Mouse (Mus musculus) erythroblast, embryonic 14.5 days (primary cell): ENCODE results near the gene Rdh13.

Experiments
- GATA1 ChIP-seq: IDR thresholded peaks from 2 replicates; pipeline ENCODE4 v1.6.1; 2012; ENCODE audit warnings: low read length, inconsistent platforms, mixed read lengths
- TAL1 ChIP-seq: IDR thresholded peaks from 3 replicates; pipeline ENCODE4 v1.6.1; 2012; ENCODE audit warnings: low read length, inconsistent platforms, mixed read lengths

- TF ChIP-seq TAL1 (no peak), GATA1 (no peak)
Observed at GRCm38 (mm10) chr7:4397730-4398129, 47.7 kb downstream of the Rdh13 start, which contains the start of gene Gp6.
